Mouse (Mus musculus): ENCODE data around the gene Samd10. TPM values are rescaled to one million over a fixed set of nuclear protein-coding genes. Genes with fewer than 3 reads are reported as not detected.

Samd10 gene
- 11.0 TPM for polyA plus RNA-seq (2017; shearing (Covaris generic))

DNA sequence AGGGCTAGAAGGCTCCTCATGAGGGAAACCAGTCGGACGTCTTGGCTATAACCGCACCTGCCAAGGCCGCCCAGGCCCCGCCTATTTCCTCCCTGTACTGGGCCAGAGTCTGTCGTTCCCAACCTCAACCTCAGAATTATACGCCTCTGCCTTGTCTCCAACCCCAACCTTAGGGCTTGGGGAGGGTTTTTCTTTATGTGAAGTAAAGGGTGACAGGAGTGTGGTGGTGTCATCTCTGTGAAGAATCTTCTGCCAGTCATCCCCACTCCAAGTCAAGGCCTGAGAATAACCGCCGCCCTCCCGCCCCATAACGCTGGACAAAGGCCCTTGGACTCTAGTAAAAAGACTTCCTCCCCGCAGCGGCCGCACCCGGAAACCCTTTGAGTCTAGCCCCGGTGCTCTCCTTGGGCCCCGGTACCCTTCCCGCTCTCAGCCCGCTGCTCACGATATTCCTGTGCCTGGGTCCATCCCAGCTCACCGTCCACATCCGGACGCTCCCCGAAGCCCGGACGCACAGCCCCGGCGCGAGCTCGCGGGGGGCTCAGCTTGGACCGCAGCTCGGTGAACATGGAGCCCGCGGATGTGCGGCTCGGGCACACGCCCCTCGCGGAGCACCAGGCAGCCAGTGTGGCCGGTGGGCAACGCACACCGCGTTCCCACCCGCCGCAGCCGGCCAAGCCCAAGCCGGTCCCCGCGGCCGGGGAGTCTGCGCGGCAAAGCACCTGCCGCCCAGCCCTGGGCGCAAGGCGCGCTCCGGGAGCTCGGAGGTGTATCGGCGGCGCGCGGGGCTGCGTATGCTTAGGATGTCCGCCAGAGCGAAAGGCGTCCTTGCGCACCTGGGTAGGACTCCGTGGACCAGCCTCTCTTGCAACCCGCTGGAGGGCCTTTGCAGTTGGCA, at the start of gene Samd10:
Gene Samd10 (minus strand): TSS at position 759 of the 898 bp plus-strand sequence.

DNA sequence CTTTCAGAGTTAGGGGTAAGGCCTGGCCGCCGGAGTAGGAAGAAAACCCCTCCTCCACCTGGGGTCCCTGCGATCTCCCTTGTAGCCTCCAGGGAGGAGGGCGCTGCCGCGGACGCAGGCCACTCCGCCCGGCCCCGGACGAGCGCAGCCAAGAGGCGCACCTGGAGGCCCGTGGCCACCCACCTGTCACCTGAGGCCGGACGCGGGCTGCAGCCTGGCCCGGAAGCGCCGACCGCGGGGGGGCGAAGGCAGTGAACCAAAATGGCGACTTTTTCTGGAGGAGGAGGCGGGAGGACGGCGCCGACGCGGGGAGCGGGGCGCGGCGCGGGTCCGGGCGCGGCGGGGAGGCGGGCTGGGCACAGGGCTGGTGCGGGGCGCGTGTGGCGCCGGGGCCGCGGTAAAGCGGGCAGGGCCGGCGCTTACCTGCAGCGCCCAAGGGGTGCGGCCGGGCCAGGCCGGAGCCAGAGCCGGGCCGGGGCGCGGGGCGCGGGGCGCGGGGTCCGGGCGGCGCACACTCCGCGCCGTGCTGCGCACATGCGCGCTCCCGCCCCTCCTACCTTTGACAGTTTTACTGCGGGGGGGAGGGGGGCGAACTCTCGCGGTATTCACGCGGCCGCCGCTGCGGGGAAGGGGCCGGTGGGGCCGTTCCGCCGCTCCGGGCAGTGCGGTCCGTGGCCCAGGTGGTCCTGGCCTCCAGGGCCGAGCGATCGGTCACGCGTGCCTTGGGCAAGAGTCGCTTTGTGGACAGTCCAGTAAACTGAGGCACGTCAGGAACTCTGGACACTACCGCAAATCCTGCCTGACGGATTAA, 6.6 kb downstream of the Samd10 start, which contains the start of gene Zfp512b:
Gene Zfp512b (minus strand): TSS at position 573 of the 811 bp plus-strand sequence.

DNA sequence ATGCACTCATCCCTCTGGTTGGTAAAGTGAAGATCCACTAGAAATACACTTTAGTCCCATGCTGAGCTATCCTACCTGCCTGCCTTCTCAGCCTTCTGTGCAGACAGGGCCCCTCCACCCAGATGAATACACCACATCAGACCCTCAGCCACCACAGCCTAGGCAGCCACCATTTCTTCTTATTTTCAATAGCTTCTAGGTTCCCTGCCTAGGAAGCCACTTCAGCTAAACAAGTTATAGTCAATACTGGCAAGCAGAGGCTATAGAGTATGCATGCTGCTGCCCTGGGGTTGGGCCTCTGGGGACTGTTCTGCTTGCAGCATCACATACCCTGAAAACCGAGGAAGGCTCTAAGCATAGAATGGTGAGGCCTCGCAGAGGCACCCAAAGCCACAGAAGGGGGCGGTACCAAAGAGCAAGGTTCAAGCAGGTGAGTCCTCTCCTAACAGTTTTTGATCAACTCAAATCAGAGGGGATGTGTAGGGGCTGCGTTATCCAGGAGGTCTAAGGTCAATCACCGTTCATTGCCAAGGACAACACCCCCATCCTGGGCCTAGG, 7.4 kb downstream of the Samd10 start, which contains the start of gene Prpf6:
Gene Prpf6 (plus strand): TSS at position 341 of the 558 bp plus-strand sequence.

DNA sequence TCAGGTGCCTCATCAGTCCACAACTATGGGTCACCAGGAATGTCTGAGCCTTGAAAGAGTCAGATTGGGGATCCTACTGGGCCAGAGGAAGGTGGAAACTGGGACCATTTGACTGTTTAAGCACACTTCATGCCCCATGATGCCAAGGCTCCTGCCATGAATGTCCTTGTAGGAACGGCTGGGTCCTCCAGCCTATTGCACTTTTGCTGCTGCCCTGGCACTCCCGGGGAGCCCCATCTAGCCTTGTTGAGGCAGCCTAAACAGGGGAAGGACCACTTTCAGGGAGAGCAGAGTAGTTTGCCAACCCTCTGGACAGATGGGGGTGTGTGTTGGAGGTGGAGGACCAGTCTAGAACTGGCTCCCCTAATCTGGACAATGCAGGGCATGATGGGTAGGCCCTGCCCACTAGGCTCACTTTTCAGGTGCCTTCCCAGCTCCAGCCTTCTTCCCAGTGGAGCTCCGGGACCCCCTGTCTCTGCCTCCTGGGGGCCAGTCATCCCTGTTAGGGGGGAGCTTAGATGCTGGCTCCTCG, 14.5 kb downstream of the Samd10 start, which contains the start of gene Uckl1:
Gene Uckl1 (minus strand): TSS at position 482 of the 532 bp plus-strand sequence.

Other genes with a start within 250 kb of the Samd10 start
- 114 TPM for gene Zgpat, start 234.3 kb downstream of the Samd10 start, polyA plus RNA-seq (2017; shearing (Covaris generic))
- gene Arfrp1, start 233.8 kb downstream of the Samd10 start, polyA plus RNA-seq (2017; shearing (Covaris generic)) = 169 TPM
- 343 TPM for gene Lime1, start 219.1 kb downstream of the Samd10 start, polyA plus RNA-seq (2017; shearing (Covaris generic))
- gene Zbtb46, start 139.8 kb downstream of the Samd10 start, polyA plus RNA-seq (2017; shearing (Covaris generic)) = 1.9 TPM
- not detected for gene Abhd16b, start 106.0 kb downstream of the Samd10 start, polyA plus RNA-seq (2017; shearing (Covaris generic))
- gene Tpd52l2, start 102.1 kb downstream of the Samd10 start, polyA plus RNA-seq (2017; shearing (Covaris generic)) = 93.7 TPM
- gene Dnajc5, start 78.7 kb downstream of the Samd10 start, polyA plus RNA-seq (2017; shearing (Covaris generic)) = 122 TPM
- 242 TPM for gene Uckl1, start 14.3 kb downstream of the Samd10 start, polyA plus RNA-seq (2017; shearing (Covaris generic))
- gene Prpf6, start 7.3 kb downstream of the Samd10 start, polyA plus RNA-seq (2017; shearing (Covaris generic)) = 120 TPM
- gene Zfp512b, start 6.4 kb downstream of the Samd10 start, polyA plus RNA-seq (2017; shearing (Covaris generic)) = 17.0 TPM
- gene Gm29797, start 57.8 kb upstream of the Samd10 start, polyA plus RNA-seq (2017; shearing (Covaris generic)) = not detected
- gene Sox18, start 72.4 kb upstream of the Samd10 start, polyA plus RNA-seq (2017; shearing (Covaris generic)) = not detected
- gene Tcea2, start 81.1 kb upstream of the Samd10 start, polyA plus RNA-seq (2017; shearing (Covaris generic)) = 26.7 TPM
- 241 TPM for gene Rgs19, start 94.8 kb upstream of the Samd10 start, polyA plus RNA-seq (2017; shearing (Covaris generic))
- not detected for gene Lkaaear1, start 99.2 kb upstream of the Samd10 start, polyA plus RNA-seq (2017; shearing (Covaris generic))
- 0.16 TPM for gene Oprl1, start 115.8 kb upstream of the Samd10 start, polyA plus RNA-seq (2017; shearing (Covaris generic))
- gene Myt1, start 164.1 kb upstream of the Samd10 start, polyA plus RNA-seq (2017; shearing (Covaris generic)) = not detected
- gene Pcmtd2, start 238.6 kb upstream of the Samd10 start, polyA plus RNA-seq (2017; shearing (Covaris generic)) = 102 TPM

All from inflammation-experienced regulatory T-cells, adult 16 weeks (primary cell).